ENCODE assay signal across 8 mouse cellular contexts in genomic region chr17:51831121-51831701, GRCm38 (mm10). TPM values are rescaled to one million over a fixed set of nuclear protein-coding genes. Genes with fewer than 3 reads are reported as not detected.
DNase-seq lines count a peak whose midpoint lies in the region; ATAC-seq and TF ChIP-seq lines count a peak whose summit lies in the region.

No protein-coding gene starts in this region.

- H3K27me3 ChIP-seq in hindbrain, postnatal 0 days (ENCODE audit: insufficient read depth, low read length) = peaks cover 20% of the 10 kb centered on the region
- peaks cover 23% of the 10 kb centered on the region for H3K27me3 ChIP-seq in midbrain, postnatal 0 days (ENCODE audit: insufficient read depth, low read length)

- TF ChIP-seq CTCF in gastrocnemius, adult 2 months (IDR thresholded peaks at IDR 0.05) = no peak
- no peak for TF ChIP-seq CTCF in hindbrain, postnatal 0 days (IDR thresholded peaks at IDR 0.05; ENCODE audit: low read depth)
- no peak for TF ChIP-seq CTCF in midbrain, postnatal 0 days (IDR thresholded peaks at IDR 0.05)

- H3K27ac ChIP-seq in gastrocnemius, adult 2 months = no peak overlapping the region
- no peak overlapping the region for H3K27ac ChIP-seq in hindbrain, postnatal 0 days
- no peak overlapping the region for H3K27ac ChIP-seq in midbrain, postnatal 0 days (ENCODE audit: low read depth, low read length)

- DNase-seq in gastrocnemius, adult 2 months = no peak
- DNase-seq in gastrocnemius, postnatal 36 days = no peak
- no peak for DNase-seq in hindbrain, postnatal 0 days (ENCODE audit: low spot score)
- no peak for DNase-seq in midbrain, postnatal 0 days (ENCODE audit: low spot score)
- DNase-seq in spleen, postnatal 4 days (ENCODE audit: low spot score in 2 of 2) = no peak
- no peak for DNase-seq in cerebellum, adult 9-11 months
- no peak for DNase-seq in frontal cortex, postnatal 10 days (ENCODE audit: low spot score in 2 of 2)

- intact Hi-C loops in gastrocnemius, adult 2 months (cut with DNase I) = no loop called here
- intact Hi-C loops in gastrocnemius, postnatal 36 days (cut with DNase I) = no loop called here

- H3K36me3 ChIP-seq in hindbrain, postnatal 0 days (ENCODE audit: insufficient read depth, low read length) = no peaks in the 10 kb centered on the region
- H3K36me3 ChIP-seq in midbrain, postnatal 0 days (ENCODE audit: insufficient read depth, low read length) = no peaks in the 10 kb centered on the region

- H3K4me1 ChIP-seq in hindbrain, postnatal 0 days (ENCODE audit: insufficient read depth, low read length) = no peaks in the 10 kb centered on the region
- H3K4me1 ChIP-seq in midbrain, postnatal 0 days (ENCODE audit: insufficient read depth, low read length) = peaks cover 5% of the 10 kb centered on the region; the same call in 1 of the 2 replicates

- peak overlapping the region; percentile 87 for H3K4me3 ChIP-seq in gastrocnemius, adult 2 months
- peak overlapping the region; percentile 56 for H3K4me3 ChIP-seq in hindbrain, postnatal 0 days (ENCODE audit: low read length)
- peak overlapping the region; percentile 74 for H3K4me3 ChIP-seq in midbrain, postnatal 0 days (ENCODE audit: low read depth, low read length)

- H3K9ac ChIP-seq in hindbrain, postnatal 0 days (replicated peaks; ENCODE audit: low read length) = peak overlapping the region; percentile 55
- no peak overlapping the region for H3K9ac ChIP-seq in midbrain, postnatal 0 days (replicated peaks; ENCODE audit: low read length, poor library complexity, severe bottlenecking)

- 17% methylated on average over 14 of the region's 14 CpGs for WGBS in hindbrain, postnatal 0 days
- 21% methylated on average over 14 of the region's 14 CpGs for WGBS in midbrain, postnatal 0 days

- peak; percentile 7; the same call in 1 of the 2 replicates for ATAC-seq in common myeloid progenitor, adult 5-6 weeks (replicated peaks; ENCODE audit: low read depth, poor library complexity, severe bottlenecking)
- ATAC-seq in hindbrain, postnatal 0 days = no peak
- no peak for ATAC-seq in midbrain, postnatal 0 days (ENCODE audit: low FRiP score)

- H3K4me2 ChIP-seq in hindbrain, postnatal 0 days (ENCODE audit: low read depth, low read length) = peak overlapping the region; percentile 100
- H3K4me2 ChIP-seq in midbrain, postnatal 0 days (ENCODE audit: low read depth, low read length, poor library complexity, severe bottlenecking) = peak overlapping the region; percentile 98

- no peaks in the 10 kb centered on the region for H3K9me3 ChIP-seq in hindbrain, postnatal 0 days (ENCODE audit: low read length)
- H3K9me3 ChIP-seq in midbrain, postnatal 0 days (ENCODE audit: low read length) = no peaks in the 10 kb centered on the region

RNA-seq across cellular contexts. Expression of gene Satb1, which starts 1.9 kb away (rescaled TPM):
- total RNA-seq in gastrocnemius, adult 2 months (2021) = 10 to 100 TPM; 68.6 to 72.7 TPM
- 10 to 100 TPM; 68.9 to 90.1 TPM for total RNA-seq in gastrocnemius, postnatal 36 days (2021)
- total RNA-seq in common myeloid progenitor, adult 5-6 weeks (2017) = 37.1 and 59.0 TPM in 2 replicates
- total RNA-seq in hindbrain, postnatal 0 days (2014; rRNA removed) = 37.1 and 44.5 TPM in 2 replicates
- polyA plus RNA-seq in hindbrain, postnatal 0 days (2015; fragmentation: Nextera tagmentation; extraction: Ambion mirVana) = 21.5 and 26.2 TPM in 2 replicates
- 26.6 and 29.8 TPM in 2 replicates for total RNA-seq in midbrain, postnatal 0 days (2014; rRNA removed)
- polyA plus RNA-seq in midbrain, postnatal 0 days (2015; fragmentation: Nextera tagmentation; extraction: Ambion mirVana) = 11.7 and 13.6 TPM in 2 replicates
